Mouse (Mus musculus) kidney, embryonic 14.5 days (tissue): ENCODE results near the gene Gpr132. TPM values are rescaled to one million over a fixed set of nuclear protein-coding genes. Genes with fewer than 3 reads are reported as not detected.
"Not testable (repeated sequence)": the region's sequence is repeated elsewhere in the genome, so short reads cannot be mapped to it uniquely, and the experiment has no call there.

ENCODE experiments used
- ATAC-seq: fragments of 200-750 bp; cut with Nextera tagmentation; 2 replicates; pipeline ENCODE4 v1.8.0; 2017; ENCODE audit warnings: moderate number of reproducible peaks, mild to moderate bottlenecking, moderate TSS enrichment, moderate library complexity; ENCODE audit not compliant: low FRiP score, low TSS enrichment
- H3K27ac ChIP-seq: fragments of 300-500 bp; sonication (generic); 2 replicates; pipeline ENCODE4 v1.5.1; 2014; ENCODE audit warnings: low read depth, mild to moderate bottlenecking, low read length, moderate library complexity, mixed read lengths
- H3K27me3 ChIP-seq: fragments of 300-500 bp; sonication (generic); 2 replicates; pipeline ENCODE4 v1.6.1; 2014; ENCODE audit warnings: mild to moderate bottlenecking, low read length; ENCODE audit not compliant: control insufficient read depth, insufficient read depth
- H3K36me3 ChIP-seq: fragments of 300-500 bp; sonication (generic); 2 replicates; pipeline ENCODE4 v1.6.1; 2014; ENCODE audit warnings: low read length, mixed read lengths; ENCODE audit not compliant: control insufficient read depth, insufficient read depth
- H3K4me1 ChIP-seq: fragments of 300-500 bp; sonication (generic); 2 replicates; pipeline ENCODE4 v1.6.1; 2014; ENCODE audit warnings: low read length, mixed read lengths; ENCODE audit not compliant: control insufficient read depth, insufficient read depth
- H3K4me2 ChIP-seq: fragments of 300-500 bp; sonication (generic); replicated peaks from 2 replicates; pipeline ENCODE4 v1.6.1; 2014; ENCODE audit warnings: low read depth, mild to moderate bottlenecking, low read length
- H3K4me3 ChIP-seq: fragments of 300-500 bp; sonication (generic); 2 replicates; pipeline ENCODE4 v1.5.1; 2014; ENCODE audit warnings: mild to moderate bottlenecking, low read length
- H3K9ac ChIP-seq: fragments of 300-500 bp; sonication (generic); 2 replicates; pipeline ENCODE4 v1.6.1; 2014; ENCODE audit warnings: low read depth, mild to moderate bottlenecking, low read length, moderate library complexity
- H3K9me3 ChIP-seq: fragments of 300-500 bp; sonication (generic); 2 replicates; pipeline ENCODE4 v1.6.1; 2016; ENCODE audit warnings: low read length; ENCODE audit not compliant: control insufficient read depth
- WGBS: fragments of 180-500 bp; shearing (Covaris S2); extraction: QIAGEN DNeasy Blood & Tissue Kit; methylation state at CpG from one replicate; pipeline ENCODE4 v1.1.7; 2014; 5-methylcytosine and 5-hydroxymethylcytosine counted together
- polyA plus RNA-seq: library from polyadenylated mRNA; unstranded; fragments of >200 nt; fragmentation: Nextera tagmentation; extraction: Ambion mirVana; gene quantifications from 2 replicates; pipeline ENCODE4 v1.2.1, GENCODE M21; 2014

The Gpr132 gene
- polyA plus RNA-seq, 1 experiment from 2014 or later: 0.27 TPM

GRCm38 (mm10) chr12:112821216-112821615, 46.8 kb downstream of the Gpr132 start:
- Histone ChIP-seq H3K27me3 (no peaks in the 10 kb centered on the region), H3K4me2 (no peak overlapping the region), H3K4me1 (peaks cover 7% of the 10 kb centered on the region; the same call in 1 of the 2 replicates), H3K4me3 (no peak overlapping the region), H3K27ac (no peak overlapping the region), H3K9ac (no peak overlapping the region), H3K9me3 (no peaks in the 10 kb centered on the region), H3K36me3 (peaks cover 82% of the 10 kb centered on the region)
- WGBS: 67% methylated on average over 1 of the region's 1 CpGs
- no peak for ATAC-seq

DNA sequence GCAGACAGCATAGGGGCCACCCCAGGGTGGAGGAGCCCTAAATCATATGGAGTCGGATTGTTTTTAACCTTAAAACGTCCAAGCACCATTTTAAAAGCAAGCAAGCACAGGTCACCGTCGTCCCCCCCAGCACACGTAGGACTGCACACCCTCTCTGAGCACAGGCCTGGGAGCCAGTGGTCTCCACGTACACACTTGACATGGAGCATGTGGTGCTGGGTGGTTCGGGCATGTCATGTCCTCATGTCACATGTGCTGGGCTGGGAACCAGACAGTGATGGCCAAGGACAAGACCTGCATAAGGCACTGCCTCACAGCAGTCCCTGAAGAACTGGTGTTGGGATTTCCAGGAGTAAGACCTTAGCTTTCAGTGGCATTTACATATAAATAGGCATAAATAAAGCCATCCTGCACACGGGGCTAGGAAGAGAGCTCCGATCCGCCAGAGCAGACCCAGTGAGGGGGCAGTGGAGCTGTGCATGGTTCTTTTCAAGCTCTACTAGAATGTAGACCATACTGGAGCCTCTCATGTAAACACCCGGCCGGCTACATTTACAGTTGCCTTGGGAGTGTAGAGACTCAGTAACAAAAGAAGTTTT, 47.5 kb downstream of the Gpr132 start:
- 0 out of 2 replicates have a peak, but pooled peaks have one; percentile 39 for ATAC-seq
- peaks cover 81% of the 10 kb centered on the region for H3K36me3 ChIP-seq
- 87% methylated on average over 12 of the region's 12 CpGs for WGBS

GRCm38 (mm10) chr12:112819057-112819662, 48.9 kb downstream of the Gpr132 start:
- Histone ChIP-seq H3K36me3 (peaks cover 80% of the 10 kb centered on the region), H3K4me3 (no peak overlapping the region), H3K4me1 (peaks cover 6% of the 10 kb centered on the region; the same call in 1 of the 2 replicates), H3K27me3 (no peaks in the 10 kb centered on the region), H3K27ac (no peak overlapping the region), H3K9me3 (no peaks in the 10 kb centered on the region), H3K9ac (no peak overlapping the region), H3K4me2 (no peak overlapping the region)
- 92% methylated on average over 8 of the region's 8 CpGs for WGBS
- ATAC-seq: no peak

More for the DNA sequence above, 47.5 kb downstream of the Gpr132 start:
- no peak overlapping the region for H3K27ac ChIP-seq
- H3K9ac ChIP-seq: no peak overlapping the region
- no peaks in the 10 kb centered on the region for H3K27me3 ChIP-seq
- no peak overlapping the region for H3K4me2 ChIP-seq
- no peaks in the 10 kb centered on the region for H3K9me3 ChIP-seq
- peaks cover 6% of the 10 kb centered on the region; the same call in 1 of the 2 replicates for H3K4me1 ChIP-seq
- H3K4me3 ChIP-seq: no peak overlapping the region

- H3K9ac ChIP-seq, H3K27me3 ChIP-seq, H3K4me2 ChIP-seq, H3K9me3 ChIP-seq, ATAC-seq, H3K4me1 ChIP-seq, H3K4me3 ChIP-seq, H3K27ac ChIP-seq: not testable (repeated sequence)
- peaks cover 62% of the 10 kb centered on the region for H3K36me3 ChIP-seq
- whole genome bisulfite sequencing: 84% methylated on average over 7 of the region's 7 CpGs
Observed at GRCm38 (mm10) chr12:112816866-112817265, 51.2 kb downstream of the Gpr132 start.

DNA sequence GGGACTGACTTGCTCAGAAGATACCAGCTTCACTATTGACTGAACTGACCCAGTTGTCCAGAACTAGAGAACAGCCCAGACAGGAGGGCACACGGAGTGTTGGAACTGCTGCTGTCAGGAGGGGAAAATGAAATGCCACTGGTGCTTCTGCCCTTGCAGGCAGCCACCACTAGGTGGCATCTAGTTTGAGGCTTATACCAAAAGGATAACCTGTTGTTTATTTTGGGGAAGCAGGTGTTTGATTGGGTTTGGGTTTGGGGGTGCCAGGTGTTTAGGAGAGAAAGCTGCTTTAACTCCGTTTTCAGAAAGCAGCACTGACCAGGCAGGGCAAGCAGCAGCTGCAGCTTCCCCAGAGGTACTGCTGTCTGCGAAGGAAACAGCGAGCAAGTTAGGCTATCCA, 51.7 kb downstream of the Gpr132 start:
- Histone ChIP-seq H3K9ac (no peak overlapping the region), H3K4me3 (no peak overlapping the region), H3K4me2 (no peak overlapping the region), H3K36me3 (peaks cover 56% of the 10 kb centered on the region), H3K4me1 (no peaks in the 10 kb centered on the region), H3K9me3 (no peaks in the 10 kb centered on the region), H3K27me3 (no peaks in the 10 kb centered on the region), H3K27ac (no peak overlapping the region)
- no peak for ATAC-seq
- WGBS: 57% methylated on average over 4 of the region's 4 CpGs

DNA sequence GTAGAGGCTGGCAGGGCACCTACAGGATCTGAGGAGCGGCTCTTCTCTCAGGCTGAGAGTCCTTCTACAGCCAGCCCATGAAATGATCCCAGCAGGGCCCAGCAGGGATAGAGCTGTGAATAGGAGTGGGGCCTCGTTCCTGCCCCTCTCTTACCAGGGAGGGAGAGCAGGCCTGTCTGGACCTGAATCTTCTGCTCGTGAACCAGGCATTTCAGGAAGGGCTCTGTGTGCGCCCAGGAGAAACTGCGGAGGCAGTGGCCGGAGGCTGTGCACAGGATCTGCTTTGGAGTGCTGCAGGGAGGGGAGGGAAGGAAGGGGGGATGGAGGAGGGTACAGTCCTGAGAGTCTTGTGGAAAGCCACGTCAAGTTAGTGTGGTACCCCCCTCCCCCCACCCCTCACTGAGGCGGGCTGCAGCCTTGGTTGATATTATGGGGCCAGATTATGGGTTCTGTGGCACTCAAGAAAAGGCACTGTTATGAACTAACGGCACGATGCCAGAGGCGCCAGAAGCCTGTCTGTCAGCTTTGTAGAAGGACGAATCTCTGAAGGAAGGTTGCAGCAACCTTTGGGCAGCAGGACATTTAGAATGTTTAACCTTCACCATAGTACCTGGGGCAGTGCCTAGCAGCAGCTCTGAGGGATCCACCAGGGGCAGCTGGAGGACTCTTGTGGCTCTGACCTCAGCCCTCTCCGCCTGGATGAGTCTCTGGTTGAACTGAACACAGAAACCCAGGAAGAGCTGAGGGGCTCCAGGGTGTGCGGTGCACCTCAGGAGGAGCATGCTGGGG, 53.2 kb downstream of the Gpr132 start:
- Histone ChIP-seq H3K4me2 (no peak overlapping the region), H3K9me3 (no peaks in the 10 kb centered on the region), H3K36me3 (peaks cover 43% of the 10 kb centered on the region), H3K4me3 (no peak overlapping the region), H3K4me1 (peaks cover 7% of the 10 kb centered on the region; the same call in 1 of the 2 replicates), H3K27ac (no peak overlapping the region), H3K27me3 (no peaks in the 10 kb centered on the region), H3K9ac (no peak overlapping the region)
- 79% methylated on average over 14 of the region's 14 CpGs for WGBS
- no peak for ATAC-seq

DNA sequence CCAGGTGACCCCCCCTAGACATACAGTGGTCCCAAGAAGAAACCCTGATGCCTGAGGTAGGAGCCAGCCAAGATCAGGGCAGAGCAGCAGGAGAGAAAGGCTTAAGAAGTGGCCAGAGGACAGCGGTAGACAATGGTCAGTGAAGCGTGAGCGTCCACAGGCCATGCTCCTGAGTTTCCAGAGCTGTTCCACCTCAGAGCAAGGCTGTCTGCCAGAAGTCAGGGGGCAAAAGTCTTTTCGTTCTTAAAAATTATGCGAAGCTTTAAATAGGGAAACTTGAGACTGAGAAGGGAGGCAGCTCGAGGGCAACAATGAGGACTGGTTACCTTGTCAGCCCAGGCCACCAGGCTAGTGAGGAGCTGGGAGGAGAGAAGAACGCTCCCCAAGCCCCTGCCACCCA, 54.7 kb downstream of the Gpr132 start:
- Histone ChIP-seq H3K27me3 (no peaks in the 10 kb centered on the region), H3K36me3 (peaks cover 28% of the 10 kb centered on the region), H3K4me1 (peaks cover 12% of the 10 kb centered on the region), H3K27ac (no peak overlapping the region), H3K9ac (no peak overlapping the region), H3K9me3 (no peaks in the 10 kb centered on the region), H3K4me3 (no peak overlapping the region), H3K4me2 (no peak overlapping the region)
- ATAC-seq: no peak
- 77% methylated on average over 7 of the region's 7 CpGs for WGBS

- Histone ChIP-seq H3K4me3 (no peak overlapping the region), H3K36me3 (peaks cover 6% of the 10 kb centered on the region; the same call in 1 of the 2 replicates)
Observed at GRCm38 (mm10) chr12:112810092-112810885, 57.7 kb downstream of the Gpr132 start.

More at GRCm38 (mm10) chr12:112810092-112810885, 57.7 kb downstream of the Gpr132 start:
- Histone ChIP-seq H3K9me3 (no peaks in the 10 kb centered on the region), H3K9ac (peak overlapping the region; percentile 58), H3K4me1 (peaks cover 15% of the 10 kb centered on the region), H3K4me2 (peak overlapping the region; percentile 96), H3K27me3 (no peaks in the 10 kb centered on the region), H3K27ac (no peak overlapping the region)
- 67% methylated on average over 19 of the region's 19 CpGs for WGBS
- ATAC-seq: no peak
